Mouse (Mus musculus): ENCODE data around the gene Gm49325.

The Gm49325 gene

DNA sequence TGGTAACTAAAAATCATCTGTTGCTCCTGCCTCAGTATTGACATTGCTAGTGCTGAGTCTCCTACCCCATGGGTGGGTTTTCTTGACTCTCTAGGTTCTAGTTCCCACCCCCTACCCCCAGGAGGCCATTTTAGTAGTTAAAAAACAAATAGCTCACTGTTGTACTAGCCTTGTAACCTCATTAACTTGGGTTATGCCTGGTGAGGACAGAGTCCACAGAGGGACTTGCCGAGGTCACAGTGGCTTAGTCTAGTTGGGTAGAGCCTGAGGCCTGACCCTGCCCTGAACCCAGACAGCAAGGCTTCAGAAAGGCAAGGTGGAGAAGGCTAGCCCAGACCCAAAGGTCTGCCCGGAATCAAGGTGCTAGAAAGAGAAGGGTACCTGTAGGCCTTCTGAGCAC lies 18.0 kb upstream of the Gm49325 start:
- no peak for DNase-seq (ENCODE audit: inconsistent age in 2 of 2, low spot score in 1 of 2)

DNA sequence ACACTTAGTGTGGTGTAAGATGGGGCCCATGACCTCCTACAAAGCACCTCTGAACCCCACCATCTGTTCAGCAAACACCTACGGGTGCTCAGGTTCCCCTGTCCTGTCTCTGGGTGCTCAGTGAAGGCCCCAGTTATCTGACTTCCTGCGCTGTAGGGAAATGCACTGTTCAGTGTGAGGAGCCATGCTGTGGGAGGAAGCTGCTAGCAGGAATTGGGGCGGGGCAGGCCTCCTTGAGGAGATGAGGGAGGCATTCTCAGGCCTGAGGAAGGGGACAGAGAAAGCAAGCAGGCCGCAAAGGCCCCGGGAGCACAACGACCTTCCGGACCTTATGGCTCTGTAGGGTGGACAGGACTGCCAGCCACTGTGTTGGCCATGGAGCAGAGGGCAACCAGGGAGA lies 16.9 kb upstream of the Gm49325 start:
- no peak for DNase-seq (ENCODE audit: inconsistent age in 2 of 2, low spot score in 1 of 2)

DNA sequence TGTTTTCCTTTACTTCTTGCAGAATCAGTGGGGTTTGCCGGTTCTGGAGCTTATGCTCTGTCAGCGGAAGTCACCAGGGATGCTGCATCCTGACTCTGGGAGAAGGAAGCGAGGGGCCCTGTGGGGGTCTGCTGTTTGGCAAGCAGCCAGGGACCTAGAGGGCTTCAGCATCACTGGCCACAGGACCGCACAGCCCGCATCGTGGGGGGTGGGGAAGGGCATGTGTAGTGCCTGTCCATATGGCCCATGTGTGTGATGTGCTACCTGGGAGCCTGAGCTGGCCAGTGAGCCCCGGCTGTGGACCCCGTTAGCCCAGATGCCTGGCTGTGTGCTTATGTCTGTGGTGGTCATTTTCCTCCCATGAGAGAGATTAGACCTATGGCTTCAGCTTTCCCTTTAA lies 16.2 kb upstream of the Gm49325 start:
- no peak for DNase-seq (ENCODE audit: inconsistent age in 2 of 2, low spot score in 1 of 2)

DNA sequence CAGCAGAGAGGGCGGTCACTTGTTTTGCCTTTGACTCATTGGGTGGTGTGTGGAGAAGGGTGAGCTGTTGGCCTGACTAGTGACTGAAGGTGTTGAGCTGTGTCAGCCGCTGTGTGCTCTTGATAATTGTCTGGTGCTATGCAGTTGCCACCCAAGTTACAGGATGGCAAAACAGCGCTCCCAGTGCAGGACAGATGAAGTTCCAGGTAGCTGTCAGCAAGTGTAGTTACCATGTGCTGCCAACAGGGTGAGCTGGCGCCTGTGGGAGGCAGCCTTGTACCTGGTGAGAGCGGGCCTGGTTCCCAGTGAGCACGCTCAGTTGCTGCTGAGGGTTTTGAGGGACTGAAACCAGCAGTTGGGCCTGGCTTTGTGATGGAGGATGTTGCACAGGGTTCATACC lies 15.2 kb upstream of the Gm49325 start:
- DNase-seq (ENCODE audit: inconsistent age in 2 of 2, low spot score in 1 of 2), result peak; percentile 49 to 71

DNA sequence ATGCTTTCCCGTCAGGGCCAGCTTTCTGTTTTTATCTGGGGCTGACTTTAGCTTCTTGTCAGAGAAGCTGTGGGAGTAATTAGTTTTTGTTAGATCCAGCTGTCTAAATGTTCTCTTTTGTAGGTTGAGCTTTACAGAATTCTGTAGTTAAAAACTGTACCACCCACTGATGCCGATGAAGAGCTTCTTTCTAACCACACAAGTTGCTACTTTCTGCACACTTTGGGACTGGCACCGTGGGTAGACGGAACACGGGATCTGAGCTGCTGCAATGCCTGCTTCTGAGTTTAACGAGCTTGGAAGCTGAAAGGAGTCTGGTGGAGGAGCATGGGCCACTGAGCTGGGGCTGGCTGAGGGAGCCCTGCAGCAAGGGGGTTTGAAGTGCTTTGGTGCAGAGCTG lies 14.5 kb upstream of the Gm49325 start:
- DNase-seq (ENCODE audit: inconsistent age in 2 of 2, low spot score in 1 of 2), result no peak

DNA sequence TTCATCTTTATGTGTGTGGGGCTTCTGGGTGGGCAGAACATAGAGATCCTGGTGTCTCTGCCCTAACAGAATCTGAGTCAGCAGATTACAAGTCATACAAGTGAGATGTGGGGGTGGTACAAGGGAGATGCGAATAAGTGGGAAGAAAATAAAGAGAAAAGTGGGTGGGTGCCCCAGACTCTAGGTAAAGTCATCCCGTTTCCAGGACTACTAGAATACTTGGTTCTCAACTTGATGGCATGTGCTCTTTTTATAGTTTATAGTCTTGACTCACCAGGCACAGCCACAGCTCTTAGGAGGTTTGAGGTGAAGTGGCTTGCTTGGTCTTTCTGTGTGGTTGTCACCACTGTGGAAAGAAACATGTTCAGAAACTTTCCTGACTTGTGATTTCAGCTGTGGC lies 9.9 kb upstream of the Gm49325 start:
- no peak for DNase-seq (ENCODE audit: inconsistent age in 2 of 2, low spot score in 1 of 2)

DNA sequence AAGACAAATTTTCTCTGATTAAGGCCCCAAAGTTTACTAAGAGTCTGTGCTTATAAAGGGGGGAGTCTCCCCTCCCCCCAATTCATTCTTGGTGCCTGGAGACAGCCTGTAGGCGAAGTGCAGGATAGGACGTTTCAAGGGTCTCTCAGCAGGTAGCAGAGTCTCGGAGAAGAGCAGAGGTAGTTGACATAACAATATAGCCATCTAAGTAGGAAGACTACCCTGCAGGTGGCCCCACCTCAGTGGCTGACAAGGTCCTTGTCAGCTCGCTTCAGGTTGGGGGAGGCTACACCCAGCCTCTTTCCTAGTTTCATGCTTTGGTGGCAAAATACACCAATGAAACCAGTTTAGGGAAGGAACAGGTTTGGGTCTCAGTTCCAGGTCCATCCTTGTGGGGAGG lies 3.0 kb upstream of the Gm49325 start:
- DNase-seq (ENCODE audit: inconsistent age in 2 of 2, low spot score in 1 of 2), result no peak

DNA sequence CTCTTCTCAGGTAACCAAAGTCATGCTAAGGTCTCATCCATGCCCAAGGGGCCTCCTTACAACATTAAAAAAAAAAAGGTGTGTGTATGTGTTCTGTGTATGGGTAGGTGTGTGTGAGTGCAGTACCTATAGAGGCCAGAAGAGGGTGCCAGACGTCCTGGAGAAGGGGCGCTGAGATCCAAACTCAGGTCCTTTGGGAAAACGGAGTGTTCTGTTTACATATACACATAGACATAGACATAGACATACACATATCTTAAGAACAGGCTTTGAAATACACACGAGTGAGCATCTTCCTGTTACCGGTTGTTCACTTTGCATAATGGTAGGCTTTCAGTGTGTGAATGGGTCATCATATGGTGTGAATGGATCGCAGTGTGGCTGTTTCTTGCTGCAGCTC lies 1.9 kb upstream of the Gm49325 start:
- DNase-seq (ENCODE audit: inconsistent age in 2 of 2, low spot score in 1 of 2), result no peak

DNA sequence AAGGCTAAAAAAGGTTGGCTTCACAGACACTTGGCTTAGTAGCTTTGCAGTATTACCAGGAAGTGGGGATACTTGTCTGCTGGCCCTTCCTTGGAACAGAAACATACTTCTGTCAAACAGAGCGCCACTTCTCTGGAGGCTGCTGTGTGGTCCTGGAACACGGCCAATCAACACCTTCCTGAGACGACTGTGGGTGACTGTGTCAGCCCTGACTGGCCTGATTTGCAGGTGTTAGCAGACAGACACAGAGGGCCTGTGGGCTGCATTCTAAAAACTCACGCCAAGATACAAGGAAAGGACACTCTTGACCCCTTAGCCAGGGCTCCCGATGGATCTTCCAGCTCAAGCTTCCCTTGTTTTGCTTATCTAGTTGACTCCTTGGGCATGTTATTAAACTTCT lies 1.0 kb upstream of the Gm49325 start:
- DNase-seq (ENCODE audit: inconsistent age in 2 of 2, low spot score in 1 of 2), result peak; percentile 39 to 65

DNA sequence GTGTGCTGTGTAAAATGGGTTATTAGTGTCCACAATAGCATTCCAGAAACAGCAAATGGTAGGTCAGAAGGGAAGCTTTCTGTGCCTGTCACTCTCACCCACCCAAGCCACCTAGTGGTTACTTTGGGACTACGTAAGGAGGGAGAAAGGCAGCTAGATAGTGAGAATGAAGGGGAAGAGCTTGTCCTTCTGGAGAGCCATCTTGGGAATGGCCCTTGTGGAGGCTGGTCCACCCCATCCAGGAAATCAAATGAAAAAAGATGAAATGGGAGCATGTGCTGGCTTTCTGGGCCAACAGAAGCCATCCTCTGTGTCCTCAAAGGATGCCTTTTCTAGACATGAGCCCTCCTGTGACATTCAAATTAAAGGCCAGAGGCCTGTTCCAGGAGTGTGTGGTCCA lies 629 bp upstream of the Gm49325 start:
- peak in 1 of 2 experiments; percentile 26 for DNase-seq (ENCODE audit: inconsistent age in 2 of 2, low spot score in 1 of 2)

DNA sequence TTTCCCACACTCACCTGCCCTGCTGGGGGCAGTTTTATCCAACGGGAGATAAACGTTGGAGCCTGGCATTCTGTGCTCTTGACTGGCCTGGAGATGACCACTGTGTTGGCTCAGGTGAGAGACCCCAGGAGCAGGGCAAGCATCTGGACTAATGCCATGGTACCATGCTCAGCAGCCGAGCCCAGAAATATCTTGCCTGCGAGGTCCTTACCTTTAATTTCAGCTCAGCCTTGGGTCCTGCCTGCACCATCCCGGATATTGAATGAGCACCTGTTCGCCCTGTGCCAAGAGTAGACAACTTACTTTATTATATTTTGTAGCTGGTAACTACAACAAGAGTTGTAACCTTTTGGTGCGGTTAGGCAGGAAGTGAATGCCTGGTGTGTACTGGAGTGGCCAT lies 858 bp downstream of the Gm49325 start:
- DNase-seq (ENCODE audit: inconsistent age in 2 of 2, low spot score in 1 of 2), result no peak

DNA sequence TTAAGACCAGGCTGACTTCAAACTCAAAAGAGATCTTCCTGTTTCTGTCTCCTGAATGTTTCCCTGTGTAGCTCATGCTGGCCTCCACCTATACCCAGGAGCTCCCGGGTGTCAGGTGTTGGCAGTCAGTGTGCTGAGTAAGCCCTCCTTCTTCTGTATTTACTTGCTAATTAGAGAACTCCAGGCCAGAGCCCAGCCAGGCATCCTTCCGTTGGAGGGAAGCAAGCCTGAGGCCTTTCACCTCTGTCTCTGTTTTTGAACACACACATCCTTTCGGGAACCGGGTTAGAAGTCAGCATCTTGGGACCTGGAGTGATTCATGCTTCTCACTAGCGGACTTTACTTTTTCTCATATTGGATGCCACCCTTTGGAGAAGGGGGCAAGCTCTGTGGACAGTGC lies 1.4 kb downstream of the Gm49325 start:
- DNase-seq (ENCODE audit: inconsistent age in 2 of 2, low spot score in 1 of 2), result no peak

DNA sequence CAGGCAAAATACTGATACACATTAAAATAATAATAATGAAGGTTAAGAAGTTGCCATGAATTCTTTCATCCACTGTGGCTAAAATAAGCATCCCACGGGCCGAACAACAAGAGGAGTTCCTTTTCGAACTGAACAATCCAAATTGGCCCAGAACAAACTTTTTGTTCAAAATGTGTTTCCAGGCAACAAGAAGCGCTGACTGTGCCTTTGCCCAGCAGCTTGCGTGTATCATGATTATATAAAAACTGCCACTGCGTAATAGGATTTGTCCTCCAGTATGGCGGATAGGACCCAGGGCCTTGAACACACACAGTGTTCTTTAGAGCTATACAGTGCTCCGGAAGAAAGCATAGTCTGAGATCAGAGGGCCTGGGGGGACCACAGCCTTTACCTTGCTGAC lies 2.6 kb downstream of the Gm49325 start:
- no peak for DNase-seq (ENCODE audit: inconsistent age in 2 of 2, low spot score in 1 of 2)

DNA sequence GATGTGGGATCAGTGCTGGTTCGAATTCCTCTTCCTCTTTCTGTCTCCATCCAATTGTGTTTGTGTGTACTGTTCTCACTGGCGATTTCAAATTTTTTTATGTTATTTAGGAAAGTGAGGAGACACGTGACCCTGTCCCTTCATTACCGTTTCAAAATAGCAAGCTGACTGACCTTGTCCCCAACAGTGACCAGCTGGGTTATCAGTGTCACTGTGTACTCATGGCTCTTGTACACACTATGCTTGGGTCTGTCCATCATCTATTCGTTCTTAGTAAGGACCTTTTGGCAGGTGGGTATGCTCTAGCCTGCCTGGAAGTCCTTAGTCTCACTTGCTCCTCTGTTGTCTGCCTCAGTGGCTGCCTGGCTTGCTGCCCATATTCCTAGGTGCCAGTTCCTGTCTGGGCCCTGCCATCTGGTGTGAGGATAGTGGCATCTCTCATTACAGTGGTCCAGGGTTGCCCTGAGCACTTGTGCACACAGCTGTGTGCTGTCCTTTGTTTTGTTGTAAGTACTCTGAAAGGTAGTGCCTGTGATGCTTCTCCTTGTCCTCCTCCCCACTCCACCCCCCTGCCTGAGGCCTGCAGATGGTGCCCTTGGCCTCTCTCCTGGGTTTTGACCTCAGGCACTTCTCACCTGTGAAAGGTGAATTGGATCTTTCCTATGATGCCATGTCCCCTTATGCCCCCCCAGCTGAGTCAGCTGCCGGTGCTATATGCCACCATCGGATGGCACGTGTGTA lies 4.4 kb downstream of the Gm49325 start:
- no peak for DNase-seq (ENCODE audit: inconsistent age in 2 of 2, low spot score in 1 of 2)

DNA sequence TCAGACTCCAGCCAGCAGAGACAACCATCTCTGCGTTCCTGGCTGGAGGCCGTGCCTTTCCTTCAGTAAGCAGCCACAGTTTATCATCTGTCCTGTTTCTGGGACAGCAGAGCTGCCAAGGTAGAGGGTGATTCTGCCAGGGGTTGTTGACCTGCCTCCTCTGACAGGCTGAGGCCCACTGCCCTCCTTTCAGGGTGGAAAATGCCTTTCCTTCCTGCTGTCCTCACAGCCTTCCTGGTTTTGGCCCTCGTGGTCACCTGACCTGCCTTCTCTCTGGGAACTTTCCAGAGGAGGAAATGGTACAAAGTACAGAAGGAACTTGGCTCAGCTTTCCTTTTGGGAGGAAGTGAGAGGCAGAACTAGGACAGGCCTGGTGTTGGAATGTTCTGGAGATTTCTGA lies 7.4 kb downstream of the Gm49325 start:
- peak; percentile 57 to 79 for DNase-seq (ENCODE audit: inconsistent age in 2 of 2, low spot score in 1 of 2)

DNA sequence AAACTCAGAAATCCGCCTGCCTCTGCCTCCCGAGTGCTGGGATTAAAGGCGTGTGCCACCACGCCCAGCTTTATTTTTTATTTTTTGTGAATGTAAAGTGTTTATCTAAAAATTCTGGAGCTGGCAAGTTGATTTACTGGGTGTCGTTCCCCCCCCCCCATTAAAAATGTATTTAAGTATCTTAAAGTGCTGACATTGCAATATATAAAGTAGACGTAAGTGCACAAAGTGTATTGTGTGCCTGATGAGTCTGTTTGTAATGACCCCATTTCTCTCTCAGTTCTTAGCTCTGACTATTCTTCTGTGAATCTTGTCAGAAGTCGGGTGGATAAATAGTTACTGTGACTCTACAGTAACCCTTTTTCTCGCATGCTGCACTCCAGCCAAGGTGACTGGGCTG lies 9.7 kb downstream of the Gm49325 start:
- DNase-seq (ENCODE audit: inconsistent age in 2 of 2, low spot score in 1 of 2), result no peak

DNA sequence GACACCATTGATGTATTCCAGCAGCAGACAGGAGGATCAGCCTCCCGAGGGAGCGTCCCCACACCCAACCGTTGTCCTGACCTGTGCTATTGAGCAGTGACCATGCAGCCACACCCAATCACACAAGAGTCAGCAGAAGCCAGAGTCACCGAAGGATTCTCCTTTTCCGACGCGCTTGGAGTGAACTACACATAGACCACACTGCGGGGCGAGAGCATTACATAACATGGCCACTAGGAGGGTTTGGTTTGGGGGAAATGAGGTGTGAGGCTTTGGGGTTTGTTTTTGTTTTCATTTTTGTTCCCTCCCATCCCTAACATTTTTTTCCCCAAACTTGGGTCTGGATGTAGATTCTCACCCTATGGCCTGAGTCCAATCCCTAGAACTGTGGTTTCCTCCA lies 10.2 kb downstream of the Gm49325 start:
- DNase-seq (ENCODE audit: inconsistent age in 2 of 2, low spot score in 1 of 2), result no peak

DNA sequence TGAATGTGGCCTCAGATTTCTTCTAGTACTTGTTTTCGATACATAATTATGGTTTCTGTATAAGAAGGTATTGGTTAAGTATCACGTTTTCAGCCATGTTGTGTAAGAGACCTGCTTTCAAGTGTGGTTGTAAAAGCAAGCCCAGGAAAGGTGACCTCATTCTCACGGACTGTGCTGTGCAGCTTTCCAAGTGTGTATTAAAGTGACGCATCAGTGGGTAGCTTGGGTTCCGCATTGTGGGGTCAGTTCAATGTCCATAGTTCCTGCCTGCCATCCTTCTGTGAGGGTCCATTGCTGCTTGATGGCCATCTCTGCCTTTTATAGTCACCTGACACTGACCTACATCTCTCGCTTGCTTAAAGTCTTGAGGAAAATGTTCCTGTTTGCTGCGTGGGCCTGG lies 10.9 kb downstream of the Gm49325 start:
- DNase-seq (ENCODE audit: inconsistent age in 2 of 2, low spot score in 1 of 2), result no peak

DNA sequence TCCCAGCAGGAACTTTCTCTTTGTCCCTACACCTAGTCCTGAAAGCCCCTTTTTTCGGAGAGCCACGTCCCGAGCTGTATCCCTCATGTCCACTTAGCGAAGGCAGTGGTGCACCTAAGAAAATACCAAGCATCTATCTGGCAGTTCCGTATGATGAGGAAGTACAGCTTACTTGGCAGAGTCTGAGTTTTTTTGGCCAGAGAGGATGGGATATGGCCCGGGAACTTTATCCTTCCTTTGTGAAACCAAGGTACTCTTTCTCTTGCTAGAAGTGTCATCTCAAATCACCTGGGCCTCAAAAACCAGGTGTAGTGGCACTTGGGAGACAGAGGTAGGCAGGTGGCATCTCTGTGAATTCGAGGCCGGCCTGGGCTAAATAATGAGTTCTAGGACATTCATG lies 15.5 kb downstream of the Gm49325 start:
- peak in 1 of 2 experiments; percentile 23 for DNase-seq (ENCODE audit: inconsistent age in 2 of 2, low spot score in 1 of 2)

DNA sequence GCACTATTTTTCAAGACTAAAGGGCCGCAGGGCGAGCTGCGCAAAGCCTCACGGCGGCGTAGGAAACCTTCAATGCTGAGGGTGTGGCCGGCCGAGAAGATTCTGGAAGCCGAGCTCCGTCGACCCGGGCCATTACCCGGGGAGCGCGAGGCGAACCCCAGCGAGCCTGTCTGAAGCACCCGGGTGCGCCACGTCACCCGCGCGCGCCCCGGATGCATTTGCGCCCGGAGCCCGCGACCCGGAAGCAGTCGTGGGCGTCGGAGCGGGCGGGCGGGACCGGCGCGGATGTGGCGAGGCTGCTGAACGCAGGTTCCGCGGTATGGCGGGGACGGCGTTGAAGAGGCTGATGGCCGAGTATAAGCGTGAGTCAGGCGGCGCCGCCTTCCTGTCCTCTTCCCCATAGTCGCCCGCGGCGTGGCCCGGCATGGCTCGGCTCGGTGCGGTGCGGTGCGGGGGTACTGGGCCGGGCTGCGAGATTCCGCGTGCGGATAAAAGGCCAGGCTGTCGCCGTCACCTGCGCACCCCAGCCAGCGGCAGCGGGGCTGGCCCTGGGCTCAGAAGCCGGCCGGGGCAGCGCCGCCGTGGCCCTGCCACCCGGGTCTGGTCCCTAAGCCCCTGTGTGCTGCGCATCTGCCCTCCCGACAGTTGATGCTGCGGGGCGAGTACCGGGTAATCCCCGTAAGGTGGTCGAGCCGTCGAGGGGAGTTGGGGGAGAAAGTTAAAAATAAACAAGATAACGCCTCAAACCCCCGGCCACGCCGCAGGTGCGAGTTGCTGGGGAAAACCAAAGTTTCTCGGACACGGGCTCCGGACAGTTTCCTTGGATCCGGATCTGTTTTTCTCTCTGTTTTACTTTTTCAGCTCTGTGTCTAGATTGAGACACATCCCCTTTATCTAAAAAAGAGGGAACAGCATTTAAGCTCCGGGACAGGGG lies 16.3 kb downstream of the Gm49325 start, which contains the start of gene Ube2g2:
Ube2g2 (plus strand) TSS at position 221 of the 934 bp plus-strand sequence.
- DNase-seq (ENCODE audit: inconsistent age in 2 of 2, low spot score in 1 of 2), result peak; percentile 96 to 98

DNA sequence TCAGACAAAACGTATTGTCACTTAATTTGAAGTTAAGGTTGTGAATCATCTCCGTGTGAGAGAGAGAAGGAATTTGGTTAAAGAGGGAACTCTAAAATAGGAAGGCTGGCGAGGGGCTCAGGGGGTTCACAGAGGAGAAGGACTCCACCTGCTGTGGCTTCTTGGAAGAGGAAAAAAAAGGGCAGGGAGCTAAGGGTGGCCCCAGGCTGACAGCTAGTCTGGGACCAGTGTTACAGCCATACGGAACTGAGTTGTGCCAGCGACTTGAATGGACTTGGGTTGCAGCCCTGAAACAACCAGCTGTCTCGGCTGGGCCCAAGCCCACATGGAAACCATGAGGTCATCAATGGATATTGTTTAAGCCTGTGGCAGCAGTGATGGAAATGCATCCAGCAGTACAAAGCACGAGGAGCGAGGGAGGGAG lies 17.1 kb downstream of the Gm49325 start:
- DNase-seq (ENCODE audit: inconsistent age in 2 of 2, low spot score in 1 of 2), result peak; percentile 32 to 74
